Mouse (Mus musculus) kidney, adult 2 months (tissue): ENCODE data around the gene Zfp444.

Experiments used
- CTCF ChIP-seq: fragments of 200-500 bp; conservative IDR thresholded peaks from 2 replicates; pipeline ENCODE4 v1.5.1; 2011; ENCODE audit warnings: low read depth, mild to moderate bottlenecking, control low read depth, low read length, moderate library complexity, mixed read lengths; ENCODE audit not compliant: insufficient read depth, insufficient read length
- POLR2A ChIP-seq: fragments of 200-500 bp; IDR thresholded peaks from one replicate; pipeline ENCODE4 v1.6.1; 2011; ENCODE audit warnings: low read depth, low read length, control low read depth

DNA sequence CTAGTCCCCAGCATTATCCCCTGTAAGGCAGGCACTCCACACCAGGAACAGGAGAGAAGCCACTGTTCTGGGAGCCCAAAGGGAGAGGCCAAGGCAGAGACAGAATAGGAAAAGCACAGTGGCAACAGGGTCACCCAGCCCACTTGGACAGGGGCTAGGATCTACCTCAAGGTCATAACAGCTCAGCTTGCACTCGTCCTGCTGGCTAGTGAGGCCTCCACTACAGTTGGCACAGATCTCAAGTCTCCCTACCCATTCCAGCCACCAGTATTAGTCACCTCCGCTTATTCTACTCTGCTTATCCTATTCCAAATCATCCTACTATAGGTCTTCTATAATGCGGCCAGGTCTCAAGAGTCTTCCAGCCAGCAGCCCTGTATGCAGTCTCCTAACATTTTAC lies 18.9 kb upstream of the Zfp444 start:
- TF ChIP-seq POLR2A (no peak), CTCF (no peak)
